ENCODE assay signal across 23 mouse cellular contexts in the genomic region with DNA sequence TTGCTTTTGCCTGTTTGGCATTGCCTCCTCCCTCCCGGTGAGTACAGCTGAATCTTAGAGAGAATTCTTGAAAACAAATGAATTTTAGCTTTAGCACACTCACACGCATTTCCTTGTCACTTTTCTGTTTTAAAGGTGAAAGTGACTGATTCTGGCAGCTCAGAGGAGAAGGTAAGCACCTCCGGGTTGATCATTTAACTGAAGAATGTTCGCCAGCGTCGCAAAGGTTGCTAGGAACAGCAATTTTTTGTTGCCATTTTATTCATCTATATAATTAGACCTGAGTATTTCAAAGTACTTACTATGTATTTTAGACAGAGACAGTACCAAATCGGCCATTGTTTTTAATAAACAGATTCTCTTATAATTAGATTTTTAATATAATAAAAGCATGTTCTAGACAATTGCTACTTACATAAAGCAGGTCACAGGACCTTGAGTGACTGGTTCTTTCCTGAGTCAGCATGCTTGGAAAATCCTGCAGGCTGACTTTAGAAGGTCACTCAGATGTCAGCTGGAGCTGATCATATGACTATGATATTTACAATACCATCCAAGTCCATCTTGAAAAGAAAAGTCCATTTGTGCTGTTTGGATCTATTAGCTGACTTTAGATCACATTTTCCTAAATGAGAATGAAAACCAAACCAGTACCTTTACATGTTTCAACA. TPM values are rescaled to one million over a fixed set of nuclear protein-coding genes. Genes with fewer than 3 reads are reported as not detected.
DNase-seq lines count a peak whose midpoint lies in the region; ATAC-seq and TF ChIP-seq lines count a peak whose summit lies in the region.
"Had no signal": no experiment of that assay in that cellular context is flagged by ENCODE, and none has a peak within 500 bp of the region (broad histone marks: within the 10 kb centered on the region; RNA-seq: fewer than 3 reads in every experiment).

No protein-coding gene starts in this region.

- no peak overlapping the region for H3K9ac ChIP-seq in midbrain, embryonic 11.5 days (ENCODE audit: low read length)
- no peak overlapping the region for H3K9ac ChIP-seq in midbrain, postnatal 0 days (replicated peaks; ENCODE audit: low read length, poor library complexity, severe bottlenecking)
- H3K9ac ChIP-seq in kidney, postnatal 0 days (ENCODE audit: low read depth, low read length): peak overlapping the region; percentile 23; the same call in 1 of the 2 replicates
- H3K9ac ChIP-seq: forebrain, embryonic 13.5 days; heart, embryonic 15.5 days; liver, embryonic 12.5 days; lung, embryonic 14.5 days; midbrain, embryonic 12.5 days had no signal

- no peaks in the 10 kb centered on the region for H3K27me3 ChIP-seq in midbrain, embryonic 11.5 days (ENCODE audit: control insufficient read depth, insufficient read depth, low read length)
- no peaks in the 10 kb centered on the region for H3K27me3 ChIP-seq in midbrain, postnatal 0 days (ENCODE audit: insufficient read depth, low read length)
- H3K27me3 ChIP-seq in kidney, postnatal 0 days (ENCODE audit: insufficient read depth, low read length): no peaks in the 10 kb centered on the region
- H3K27me3 ChIP-seq: forebrain, embryonic 13.5 days; heart, embryonic 15.5 days; liver, embryonic 12.5 days; midbrain, embryonic 12.5 days had no signal

- no peaks in the 10 kb centered on the region for H3K4me1 ChIP-seq in midbrain, embryonic 11.5 days (ENCODE audit: control insufficient read depth, insufficient read depth, low read length)
- H3K4me1 ChIP-seq in midbrain, postnatal 0 days (ENCODE audit: insufficient read depth, low read length): no peaks in the 10 kb centered on the region
- peaks cover 10% of the 10 kb centered on the region; the same call in 1 of the 2 replicates for H3K4me1 ChIP-seq in embryonic fibroblast, embryonic 13.5 days (ENCODE audit: control insufficient read depth, insufficient read depth, low read length)
- no peaks in the 10 kb centered on the region for H3K4me1 ChIP-seq in kidney, postnatal 0 days (replicated peaks; ENCODE audit: insufficient read depth, low read length)
- H3K4me1 ChIP-seq: forebrain, embryonic 13.5 days; liver, embryonic 12.5 days; midbrain, embryonic 12.5 days had no signal

- 89% methylated on average over 7 of the region's 7 CpGs for WGBS in midbrain, embryonic 11.5 days
- WGBS in midbrain, postnatal 0 days: 87% methylated on average over 7 of the region's 7 CpGs
- 59% methylated on average over 7 of the region's 7 CpGs for WGBS in kidney, postnatal 0 days

- no peak for ATAC-seq in midbrain, embryonic 11.5 days (ENCODE audit: low FRiP score)
- no peak for ATAC-seq in midbrain, postnatal 0 days (ENCODE audit: low FRiP score)
- ATAC-seq in kidney, postnatal 0 days (replicated peaks; ENCODE audit: low FRiP score, low read depth): no peak
- no peak for ATAC-seq in megakaryocyte progenitor cell, adult 5-6 weeks (replicated peaks; ENCODE audit: poor library complexity)
- ATAC-seq: CD4-positive, CD25-positive, alpha-beta regulatory T cell, adult 4 months; forebrain, embryonic 13.5 days; hindbrain, embryonic 16.5 days; intestine, embryonic 16.5 days; liver, embryonic 12.5 days had no signal

- peak; percentile 21 for DNase-seq in midbrain, embryonic 11.5 days (ENCODE audit: low spot score, missing footprints)
- no peak for DNase-seq in midbrain, postnatal 0 days (ENCODE audit: low spot score)
- DNase-seq in kidney, postnatal 0 days (ENCODE audit: low spot score): no peak
- DNase-seq in heart, adult 18-20 months: no peak
- DNase-seq in left cerebral cortex, adult 9 months (ENCODE audit: low spot score in 2 of 2): no peak
- DNase-seq: cerebellum, adult 2 months; gastrocnemius, postnatal 10 days; heart, postnatal 4 days; lung, embryonic 14.5 days; lung, postnatal 36 days; right cerebral cortex, postnatal 14 days; spleen, adult 18-20 months; thymus, postnatal 36 days had no signal

- no peak overlapping the region for H3K4me2 ChIP-seq in midbrain, embryonic 11.5 days
- no peak overlapping the region for H3K4me2 ChIP-seq in midbrain, postnatal 0 days (ENCODE audit: low read depth, low read length, poor library complexity, severe bottlenecking)
- peak overlapping the region; percentile 18; the same call in 1 of the 2 replicates for H3K4me2 ChIP-seq in kidney, postnatal 0 days (ENCODE audit: low read length)
- H3K4me2 ChIP-seq: forebrain, embryonic 13.5 days; heart, embryonic 15.5 days; liver, embryonic 12.5 days; lung, embryonic 14.5 days; midbrain, embryonic 12.5 days had no signal

- TF ChIP-seq CTCF in midbrain, postnatal 0 days (IDR thresholded peaks at IDR 0.05): no peak
- TF ChIP-seq CTCF in embryonic fibroblast, embryonic 13.5 days (IDR thresholded peaks at IDR 0.05; ENCODE audit: borderline replicate concordance, insufficient read depth, low read length): no peak
- no peak for TF ChIP-seq CTCF in kidney, postnatal 0 days (IDR thresholded peaks at IDR 0.05; ENCODE audit: low read depth)

- no peaks in the 10 kb centered on the region for H3K36me3 ChIP-seq in midbrain, embryonic 11.5 days (ENCODE audit: control insufficient read depth, insufficient read depth, low read length)
- no peaks in the 10 kb centered on the region for H3K36me3 ChIP-seq in midbrain, postnatal 0 days (ENCODE audit: insufficient read depth, low read length)
- H3K36me3 ChIP-seq in kidney, postnatal 0 days (ENCODE audit: insufficient read depth, low read length): no peaks in the 10 kb centered on the region
- H3K36me3 ChIP-seq: heart, embryonic 15.5 days; liver, embryonic 12.5 days; midbrain, embryonic 12.5 days had no signal

- no peaks in the 10 kb centered on the region for H3K9me3 ChIP-seq in midbrain, embryonic 11.5 days (ENCODE audit: control insufficient read depth, low read length)
- no peaks in the 10 kb centered on the region for H3K9me3 ChIP-seq in midbrain, postnatal 0 days (ENCODE audit: low read length)
- H3K9me3 ChIP-seq in kidney, postnatal 0 days (replicated peaks; ENCODE audit: low read length): no peaks in the 10 kb centered on the region
- H3K9me3 ChIP-seq: forebrain, embryonic 13.5 days; heart, embryonic 15.5 days; liver, embryonic 12.5 days; midbrain, embryonic 12.5 days had no signal

- TF ChIP-seq POLR2A in embryonic fibroblast, embryonic 13.5 days (IDR thresholded peaks at IDR 0.05; ENCODE audit: low read depth, low read length): no peak

- no peak overlapping the region for H3K4me3 ChIP-seq in midbrain, embryonic 11.5 days (ENCODE audit: low read depth, low read length)
- H3K4me3 ChIP-seq in midbrain, postnatal 0 days (ENCODE audit: low read depth, low read length): no peak overlapping the region
- H3K4me3 ChIP-seq in embryonic fibroblast, embryonic 13.5 days (ENCODE audit: insufficient read depth, low read length): peak overlapping the region; percentile 55
- no peak overlapping the region for H3K4me3 ChIP-seq in kidney, postnatal 0 days (replicated peaks; ENCODE audit: low read depth, low read length)
- H3K4me3 ChIP-seq: erythroblast, embryonic 14.5 days; forebrain, embryonic 13.5 days; heart, embryonic 15.5 days; liver, embryonic 12.5 days; midbrain, embryonic 12.5 days had no signal

- H3K27ac ChIP-seq in midbrain, embryonic 11.5 days (ENCODE audit: low read depth, low read length): no peak overlapping the region
- H3K27ac ChIP-seq in midbrain, postnatal 0 days (ENCODE audit: low read depth, low read length): no peak overlapping the region
- peak overlapping the region; percentile 75 for H3K27ac ChIP-seq in embryonic fibroblast, embryonic 13.5 days (ENCODE audit: insufficient read depth, low read length)
- H3K27ac ChIP-seq in kidney, postnatal 0 days: peak overlapping the region; percentile 70; the same call in 1 of the 2 replicates
- H3K27ac ChIP-seq: forebrain, embryonic 13.5 days; heart, embryonic 15.5 days; liver, embryonic 12.5 days; midbrain, embryonic 12.5 days had no signal

RNA-seq across cellular contexts. Expression of a gene that starts 1.6 kb away (rescaled TPM):
- 6.8 and 8.2 TPM in 2 replicates for polyA plus RNA-seq in midbrain, embryonic 11.5 days (2014; fragmentation: Nextera tagmentation; extraction: Ambion mirVana)
- total RNA-seq in midbrain, postnatal 0 days (2014; rRNA removed): 14.3 and 18.4 TPM in 2 replicates
- 25.9 and 31.2 TPM in 2 replicates for polyA plus RNA-seq in midbrain, postnatal 0 days (2015; fragmentation: Nextera tagmentation; extraction: Ambion mirVana)
- 2,527 and 5,389 TPM in 2 replicates for polyA plus RNA-seq in embryonic fibroblast, embryonic 13.5 days (2011; ENCODE audit: insufficient read length, low read depth, missing spikeins)
- polyA plus RNA-seq in kidney, postnatal 0 days (2015; fragmentation: Nextera tagmentation; extraction: Ambion mirVana): 1,587 and 1,767 TPM in 2 replicates
- under 1 TPM in 1 of 2 experiments, not detected in 1; 0.75 TPM for total RNA-seq in heart, adult 18-20 months (2021)
- total RNA-seq in megakaryocyte progenitor cell, adult 5-6 weeks (2015): 9.5 and 10.5 TPM in 2 replicates
- total RNA-seq in megakaryocyte progenitor cell, adult 5-6 weeks (2017): 4.7 and 5.9 TPM in 2 replicates
- polyA plus RNA-seq: erythroblast, embryonic 14.5 days had no signal

RNA-seq across cellular contexts. Expression of a gene that starts 22.7 kb away (rescaled TPM):
- polyA plus RNA-seq in midbrain, embryonic 11.5 days (2014; fragmentation: Nextera tagmentation; extraction: Ambion mirVana): 10.3 and 11.2 TPM in 2 replicates
- total RNA-seq in midbrain, postnatal 0 days (2014; rRNA removed): 25.8 and 29.1 TPM in 2 replicates
- polyA plus RNA-seq in midbrain, postnatal 0 days (2015; fragmentation: Nextera tagmentation; extraction: Ambion mirVana): 4.8 and 5.2 TPM in 2 replicates
- polyA plus RNA-seq in embryonic fibroblast, embryonic 13.5 days (2011; ENCODE audit: insufficient read length, low read depth, missing spikeins): 108 and 119 TPM in 2 replicates
- 16.9 and 17.4 TPM in 2 replicates for polyA plus RNA-seq in kidney, postnatal 0 days (2015; fragmentation: Nextera tagmentation; extraction: Ambion mirVana)
- total RNA-seq in heart, adult 18-20 months (2021): 10 to 100 TPM; 17.7 to 18.9 TPM
- 2.3 and 2.4 TPM in 2 replicates for total RNA-seq in megakaryocyte progenitor cell, adult 5-6 weeks (2015)
- total RNA-seq in megakaryocyte progenitor cell, adult 5-6 weeks (2017): 2.0 and 3.8 TPM in 2 replicates
- polyA plus RNA-seq: erythroblast, embryonic 14.5 days had no signal

Comparison
In these comparisons a context has a peak if more than half of its experiments do, and no peak if none do; other contexts are left out.
1. H3K27ac ChIP-seq: peak in embryonic fibroblast, embryonic 13.5 days (single experiment) and kidney, postnatal 0 days (single experiment); none in midbrain, embryonic 11.5 days (single experiment) and midbrain, postnatal 0 days (single experiment).
2. RNA of a gene that starts 1.6 kb away (polyA plus RNA-seq): 2,527 to 5,389 TPM in embryonic fibroblast, embryonic 13.5 days and 1,587 to 1,767 TPM in kidney, postnatal 0 days; 25.9 to 31.2 TPM in midbrain, postnatal 0 days and 6.8 to 8.2 TPM in midbrain, embryonic 11.5 days; every median in the first group is over 10 times any median in the second.